ENCODE assay signal across 7 mouse cellular contexts in the genomic region with DNA sequence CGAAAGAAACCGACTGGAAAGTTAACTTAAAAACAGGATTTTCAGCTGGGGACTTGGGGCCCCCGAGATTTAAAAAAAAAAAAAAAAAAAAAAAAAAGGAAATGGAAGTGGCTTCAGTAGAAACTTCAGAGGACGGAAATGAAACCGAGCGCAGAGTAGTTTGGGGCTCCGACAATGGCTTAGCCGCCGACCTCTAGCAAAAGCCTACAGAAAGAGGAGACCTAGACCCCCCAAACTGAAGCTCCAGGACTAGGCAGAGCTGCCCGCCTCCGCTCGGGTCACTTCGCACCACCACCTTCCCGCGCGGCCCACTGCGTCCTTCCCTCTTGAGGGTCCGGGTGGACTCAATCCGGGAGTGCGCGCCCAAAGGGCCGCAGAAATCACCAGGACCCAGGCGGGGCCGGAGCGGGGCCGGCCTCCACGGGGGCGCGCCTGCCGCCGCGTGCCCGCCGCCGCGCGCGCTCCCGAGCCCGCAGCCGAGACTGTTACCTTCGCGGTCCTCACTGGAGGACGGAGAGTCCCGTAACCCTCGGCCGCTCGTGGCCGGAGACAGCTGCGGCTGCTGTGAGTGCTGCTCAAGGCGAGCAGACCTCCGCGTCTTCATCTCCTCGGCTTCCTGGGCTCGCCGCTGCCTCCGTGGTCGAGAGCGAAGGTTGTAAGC. TPM values are rescaled to one million over a fixed set of nuclear protein-coding genes. Genes with fewer than 3 reads are reported as not detected.
DNase-seq lines count a peak whose midpoint lies in the region; ATAC-seq and TF ChIP-seq lines count a peak whose summit lies in the region.

A gene (plus strand): TSS at position 135 of the 661 bp plus-strand sequence.

- no peaks in the 10 kb centered on the region for H3K27me3 ChIP-seq in ES-Bruce4 (ENCODE audit: control insufficient read depth, insufficient read depth, low read length, poor library complexity, severe bottlenecking)
- H3K27me3 ChIP-seq in embryonic facial prominence, embryonic 13.5 days, result no peaks in the 10 kb centered on the region
- H3K27me3 ChIP-seq in heart, embryonic 12.5 days (replicated peaks), result no peaks in the 10 kb centered on the region
- no peaks in the 10 kb centered on the region for H3K27me3 ChIP-seq in lung, embryonic 16.5 days (ENCODE audit: control insufficient read depth, insufficient read depth, low read depth, low read length)

- peak within 1 kb of the TSS; percentile 77 for H3K27ac ChIP-seq in ES-Bruce4 (ENCODE audit: insufficient read depth, low read length)
- peak within 1 kb of the TSS; percentile 100 for H3K27ac ChIP-seq in embryonic facial prominence, embryonic 13.5 days
- H3K27ac ChIP-seq in heart, embryonic 12.5 days (ENCODE audit: poor library complexity, severe bottlenecking), result peak within 1 kb of the TSS; percentile 100
- H3K27ac ChIP-seq in lung, embryonic 16.5 days (ENCODE audit: low read length), result peak within 1 kb of the TSS; percentile 100

- WGBS in embryonic facial prominence, embryonic 13.5 days, result under 1% methylated on average over 58 of the region's 59 CpGs
- 0% methylated on average over 59 of the region's 59 CpGs for WGBS in heart, embryonic 12.5 days
- under 1% methylated on average over 50 of the region's 59 CpGs for WGBS in lung, embryonic 16.5 days

- TF ChIP-seq POLR2A in ES-Bruce4 (IDR thresholded peaks at IDR 0.05; ENCODE audit: insufficient read depth, low read length), result no peak

- H3K9ac ChIP-seq in ES-Bruce4 (ENCODE audit: low read depth, poor library complexity, severe bottlenecking), result peak within 1 kb of the TSS; percentile 80
- H3K9ac ChIP-seq in embryonic facial prominence, embryonic 13.5 days, result peak within 1 kb of the TSS; percentile 93
- H3K9ac ChIP-seq in heart, embryonic 12.5 days, result peak within 1 kb of the TSS; percentile 91
- peak within 1 kb of the TSS; percentile 95 for H3K9ac ChIP-seq in lung, embryonic 16.5 days (ENCODE audit: low read length)

- H3K9me3 ChIP-seq in ES-Bruce4 (replicated peaks; ENCODE audit: control insufficient read depth, insufficient read depth, low read length, poor library complexity, severe bottlenecking), result no peaks in the 10 kb centered on the region
- no peaks in the 10 kb centered on the region for H3K9me3 ChIP-seq in embryonic facial prominence, embryonic 13.5 days
- no peaks in the 10 kb centered on the region for H3K9me3 ChIP-seq in heart, embryonic 12.5 days (replicated peaks)
- no peaks in the 10 kb centered on the region for H3K9me3 ChIP-seq in lung, embryonic 16.5 days (ENCODE audit: control insufficient read depth, low read length)

- H3K4me1 ChIP-seq in ES-Bruce4 (ENCODE audit: control insufficient read depth, insufficient read depth, low read length), result no peaks in the 10 kb centered on the region
- H3K4me1 ChIP-seq in embryonic facial prominence, embryonic 13.5 days, result peaks cover 12% of the 10 kb centered on the region
- peaks cover 14% of the 10 kb centered on the region for H3K4me1 ChIP-seq in heart, embryonic 12.5 days (replicated peaks)
- H3K4me1 ChIP-seq in lung, embryonic 16.5 days (replicated peaks; ENCODE audit: control insufficient read depth, insufficient read depth, low read length), result peaks cover 11% of the 10 kb centered on the region

- H3K4me3 ChIP-seq in ES-Bruce4 (ENCODE audit: low read depth, low read length), result peak within 1 kb of the TSS; percentile 89
- H3K4me3 ChIP-seq in embryonic facial prominence, embryonic 13.5 days, result peak within 1 kb of the TSS; percentile 83
- H3K4me3 ChIP-seq in heart, embryonic 12.5 days, result peak within 1 kb of the TSS; percentile 82
- peak within 1 kb of the TSS; percentile 71 for H3K4me3 ChIP-seq in lung, embryonic 16.5 days (ENCODE audit: low read length)

- TF ChIP-seq EP300 in ES-Bruce4 (IDR thresholded peaks at IDR 0.05; ENCODE audit: insufficient read depth, low read depth, low read length), result no peak

- H3K36me3 ChIP-seq in ES-Bruce4 (ENCODE audit: control insufficient read depth, insufficient read depth, low read length, poor library complexity, severe bottlenecking), result no peaks in the 10 kb centered on the region
- H3K36me3 ChIP-seq in embryonic facial prominence, embryonic 13.5 days, result peaks cover 31% of the 10 kb centered on the region
- H3K36me3 ChIP-seq in heart, embryonic 12.5 days, result peaks cover 32% of the 10 kb centered on the region
- peaks cover 20% of the 10 kb centered on the region for H3K36me3 ChIP-seq in lung, embryonic 16.5 days (ENCODE audit: control insufficient read depth, insufficient read depth, low read length)

- peak; percentile 86 for DNase-seq in R1 (ENCODE audit: low read depth, low spot score)
- DNase-seq in kidney, postnatal 4 days, result peak; percentile 86 to 92
- peak; percentile 85 for DNase-seq in retina, embryonic 14.5 days (ENCODE audit: low spot score)

- peak within 1 kb of the TSS; percentile 71 for H3K4me2 ChIP-seq in embryonic facial prominence, embryonic 13.5 days
- peak within 1 kb of the TSS; percentile 76 for H3K4me2 ChIP-seq in heart, embryonic 12.5 days
- H3K4me2 ChIP-seq in lung, embryonic 16.5 days (ENCODE audit: low read depth, low read length), result peak within 1 kb of the TSS; percentile 77

- no peak for TF ChIP-seq CTCF in ES-Bruce4 (IDR thresholded peaks at IDR 0.05; ENCODE audit: low read depth, low read length)

- peak; percentile 76 for ATAC-seq in embryonic facial prominence, embryonic 13.5 days (ENCODE audit: insufficient number of reproducible peaks, insufficient read depth, low FRiP score, low TSS enrichment, low read depth)
- peak; percentile 84 for ATAC-seq in heart, embryonic 12.5 days (ENCODE audit: insufficient number of reproducible peaks, low FRiP score)
- ATAC-seq in lung, embryonic 16.5 days (ENCODE audit: low read depth), result peak; percentile 84

RNA-seq across cellular contexts. Expression of the gene that starts here (rescaled TPM):
- polyA plus RNA-seq in ES-Bruce4 (2011; ENCODE audit: insufficient read depth, insufficient read length, low read depth, missing spikeins), result 178 and 198 TPM in 2 replicates
- polyA plus RNA-seq in embryonic facial prominence, embryonic 13.5 days (2015; fragmentation: Nextera tagmentation; extraction: Ambion mirVana), result 114 and 117 TPM in 2 replicates
- 93.3 and 100 TPM in 2 replicates for polyA plus RNA-seq in heart, embryonic 12.5 days (2016; fragmentation: Nextera tagmentation; extraction: Ambion mirVana)
- polyA plus RNA-seq in lung, embryonic 16.5 days (2015; fragmentation: Nextera tagmentation; extraction: Ambion mirVana), result 102 and 104 TPM in 2 replicates

Comparison
In these comparisons a context has a peak if more than half of its experiments do, and no peak if none do; other contexts are left out.
1. Peak in every context shown above with its lines: DNase-seq, ATAC-seq, H3K4me3 ChIP-seq and H3K27ac ChIP-seq.